Mouse (Mus musculus) cerebellum, adult 2 months (tissue): Measurements from ENCODE around the gene Txndc9.

Experiments used
- CTCF ChIP-seq: fragments of 200-500 bp; IDR thresholded peaks from 2 replicates; pipeline ENCODE4 v1.5.1; 2011; ENCODE audit warnings: low read depth, mild to moderate bottlenecking, control low read depth, low read length, moderate library complexity, borderline replicate concordance; ENCODE audit not compliant: insufficient read depth
- POLR2A ChIP-seq: fragments of 200-500 bp; IDR thresholded peaks from 2 replicates; pipeline ENCODE4 v1.6.1; 2011; ENCODE audit warnings: low read length, control low read depth, borderline replicate concordance; ENCODE audit not compliant: insufficient read depth

- no peak for TF ChIP-seq POLR2A
- no peak for TF ChIP-seq CTCF
Observed at GRCm38 (mm10) chr1:38003046-38003445, 5.4 kb upstream of the Txndc9 start.
